Mouse (Mus musculus) left cerebral cortex, postnatal 14 days (tissue): ENCODE results near the gene Snrnp200. TPM values are rescaled to one million over a fixed set of nuclear protein-coding genes. Genes with fewer than 3 reads are reported as not detected.

Source experiments
- total RNA-seq, 2 experiments: library from RNA; stranded (reverse); gene quantifications; 2 replicates each; pipeline ENCODE4 v1.2.3; 2021

Snrnp200 gene
- total RNA-seq, 2 experiments from 2014 or later = 73.1 to 81.4 TPM

Other genes with a start within 250 kb of the Snrnp200 start
- gene Ap4e1, start 199.7 kb upstream of the Snrnp200 start, total RNA-seq = 10 to 100 TPM; 11.9 to 12.4 TPM
- gene Blvra, start 137.7 kb upstream of the Snrnp200 start, total RNA-seq = 10 to 100 TPM; 21.5 to 21.9 TPM
- 1 to 10 TPM; 3.7 to 4.2 TPM for gene Ncaph, start 74.4 kb upstream of the Snrnp200 start, total RNA-seq
- 1 to 10 TPM; 3.3 to 4.4 TPM for gene Itpripl1, start 64.9 kb upstream of the Snrnp200 start, total RNA-seq
- gene 1810024B03Rik, start 106 bp upstream of the Snrnp200 start, total RNA-seq = under 1 TPM; 0.33 to 0.36 TPM
- 10 to 100 TPM; 74.7 to 75.6 TPM for gene Ciao1, start 39.4 kb downstream of the Snrnp200 start, total RNA-seq
- gene Tmem127, start 39.5 kb downstream of the Snrnp200 start, total RNA-seq = 100 to 1,000 TPM in 1 of 2 experiments, 10 to 100 TPM in 1; 99.7 to 105 TPM
- 100 to 1,000 TPM; 156 to 174 TPM for gene Stard7, start 61.8 kb downstream of the Snrnp200 start, total RNA-seq
- 1 to 10 TPM; 2.8 to 4.1 TPM for gene Dusp2, start 127.8 kb downstream of the Snrnp200 start, total RNA-seq
- not detected for gene Astl, start 130.3 kb downstream of the Snrnp200 start, total RNA-seq
- under 1 TPM; 0.42 to 0.46 TPM for gene Adra2b, start 154.8 kb downstream of the Snrnp200 start, total RNA-seq
- gene Gpat2, start 216.8 kb downstream of the Snrnp200 start, total RNA-seq = under 1 TPM; 0.22 to 0.25 TPM
- gene Fahd2a, start 236.2 kb downstream of the Snrnp200 start, total RNA-seq = 10 to 100 TPM; 16.7 to 17.6 TPM